Mouse (Mus musculus) liver, adult (tissue): ENCODE results near the gene Tuba8.

ENCODE experiments used
- GATA4 ChIP-seq: IDR thresholded peaks from 2 replicates; pipeline ENCODE4 v1.6.1; 2014; ENCODE audit warnings: mild to moderate bottlenecking, low read length; ENCODE audit not compliant: insufficient replicate concordance

Tuba8 gene

DNA sequence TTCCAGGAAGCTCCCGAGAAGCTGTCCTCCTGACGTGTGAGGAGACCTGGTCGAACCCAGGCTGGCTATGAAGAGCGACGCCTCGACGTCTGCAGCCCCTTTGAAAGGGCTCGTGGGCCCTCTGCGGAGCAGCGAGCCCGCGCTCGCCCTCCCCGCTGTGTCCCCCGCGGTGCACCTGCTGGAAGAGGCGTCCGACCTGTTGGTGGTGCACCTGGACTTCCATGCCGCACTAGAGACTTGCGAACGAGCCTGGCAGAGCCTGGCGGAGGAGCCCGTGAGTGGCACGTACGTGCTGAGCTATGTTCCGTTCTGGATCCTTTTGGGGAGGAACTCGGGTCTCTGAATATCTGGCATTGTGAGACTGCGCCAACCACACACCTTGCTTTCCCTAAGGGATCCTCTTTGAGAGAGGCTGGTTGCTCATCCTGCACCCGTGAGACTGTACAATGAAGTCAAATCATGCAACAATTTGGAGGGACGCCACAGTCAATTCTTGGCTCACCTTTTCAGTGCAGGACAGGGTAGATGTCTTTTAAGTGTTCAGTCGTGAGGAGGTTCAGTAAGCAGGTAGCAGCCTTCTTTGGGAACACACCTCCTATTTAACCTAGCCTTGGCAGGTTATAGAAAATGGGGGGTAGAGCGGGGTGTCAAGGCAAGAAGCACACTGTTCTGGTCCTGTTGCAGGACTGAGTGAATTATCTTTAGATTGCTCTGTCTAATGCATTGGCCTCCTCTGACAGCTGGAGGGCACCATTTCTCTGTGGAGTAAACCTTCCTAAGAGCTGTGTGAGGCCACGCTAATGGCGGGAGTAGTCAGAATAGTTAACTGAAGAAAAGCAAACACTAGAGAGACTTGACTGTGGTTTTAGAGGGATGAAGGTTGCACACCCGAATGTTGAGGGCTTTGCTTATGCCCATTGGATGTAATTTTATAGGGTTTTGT is 26.0 kb upstream of the Tuba8 start:
- no peak for TF ChIP-seq GATA4

DNA sequence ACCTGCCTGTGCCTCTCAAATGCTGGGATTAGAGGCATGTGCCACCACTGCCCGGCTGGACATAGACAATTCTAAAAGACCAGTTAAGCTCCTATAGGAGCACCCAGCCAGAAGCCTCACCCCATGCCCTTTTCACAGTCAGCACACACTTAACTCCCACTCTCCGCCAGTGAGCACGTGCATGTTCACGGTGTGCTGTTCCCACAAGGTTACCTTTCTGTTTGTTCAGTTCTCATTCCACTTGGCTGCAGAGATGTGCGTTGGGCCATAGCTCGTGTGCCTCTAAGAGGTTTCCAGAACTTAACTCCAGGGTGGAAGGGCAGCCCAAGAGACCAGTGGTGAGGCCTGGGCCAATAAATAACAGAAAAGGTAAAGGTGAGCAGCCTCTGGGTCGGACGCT is 25.3 kb upstream of the Tuba8 start:
- no peak for TF ChIP-seq GATA4

DNA sequence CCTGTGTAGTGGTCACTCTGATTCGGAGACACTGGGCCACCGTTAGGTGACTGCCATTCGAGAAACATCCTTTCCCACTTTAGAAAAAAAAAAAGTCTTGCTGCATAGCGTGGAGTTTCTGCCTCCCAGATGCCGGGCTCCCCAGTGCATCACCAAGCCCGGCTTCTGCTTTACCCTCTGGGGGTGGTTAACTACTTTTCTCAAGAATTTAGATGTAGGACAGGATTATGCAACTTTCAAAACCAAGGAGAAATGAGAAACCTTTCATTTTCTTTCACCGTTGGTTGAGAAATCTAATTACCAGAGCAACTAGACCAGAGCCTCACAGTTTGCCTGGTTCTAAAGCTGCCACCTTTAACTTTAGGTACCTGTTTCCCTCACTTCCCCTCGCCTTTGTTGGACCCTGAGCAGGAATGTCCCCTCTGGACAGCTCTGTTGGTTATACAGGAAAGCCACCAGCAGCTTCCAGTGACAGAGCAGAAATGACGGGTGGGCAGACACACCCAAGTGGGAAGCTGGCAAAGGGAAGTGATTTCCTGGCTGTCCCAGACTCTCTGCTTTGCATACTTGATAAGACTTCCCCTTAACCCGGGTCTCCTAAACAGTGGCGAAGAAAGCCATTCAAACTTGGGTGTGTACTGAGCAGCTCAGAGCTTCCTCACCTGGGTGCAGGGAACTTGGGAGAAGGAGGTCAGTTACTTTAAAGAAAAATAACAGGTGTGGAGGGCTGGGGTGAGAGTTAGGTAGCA is 19.1 kb upstream of the Tuba8 start:
- no peak for TF ChIP-seq GATA4

DNA sequence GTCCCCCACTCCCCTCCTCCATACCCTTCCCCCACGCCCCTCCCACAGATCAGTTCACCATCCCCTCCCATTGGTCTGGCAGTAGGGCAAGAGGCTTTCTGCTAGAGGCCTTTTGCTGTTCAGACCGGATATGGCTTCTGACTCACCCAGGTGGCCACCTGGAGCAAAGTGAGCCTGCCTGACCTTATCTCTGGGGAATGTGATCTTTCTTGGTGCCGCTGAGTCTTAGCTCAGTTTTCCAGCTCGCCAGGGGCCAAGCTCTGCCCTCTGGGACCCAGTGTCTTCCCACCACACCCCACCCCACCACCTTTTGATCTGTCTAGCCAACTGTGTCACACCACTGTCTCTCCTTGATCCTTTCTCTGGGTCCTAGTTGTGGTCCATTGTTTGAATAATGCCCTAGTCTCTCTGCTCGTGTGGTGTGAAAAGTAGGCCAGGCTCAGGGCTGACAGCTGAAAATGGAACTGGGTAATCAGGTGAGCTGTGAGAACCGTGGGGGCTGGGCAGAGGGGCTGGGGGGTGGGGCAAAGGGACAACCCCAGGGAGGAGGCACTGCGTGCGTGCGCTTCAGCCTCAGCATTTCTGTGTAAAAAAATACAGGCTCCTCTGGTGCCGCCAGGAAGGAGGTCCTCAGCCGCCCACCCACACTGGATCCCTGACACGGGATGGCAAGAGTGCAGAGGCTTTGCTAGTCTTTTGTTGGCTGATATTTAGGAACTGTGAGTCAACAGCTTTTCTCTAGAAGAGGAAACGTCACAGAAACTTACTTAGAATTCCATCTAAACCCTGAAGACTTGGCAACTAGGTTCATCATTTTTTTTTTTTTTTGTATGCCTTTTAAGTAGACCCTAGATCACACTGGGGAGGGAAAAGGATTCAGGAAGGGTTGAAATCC is 16.2 kb upstream of the Tuba8 start:
- TF ChIP-seq GATA4, result no peak

DNA sequence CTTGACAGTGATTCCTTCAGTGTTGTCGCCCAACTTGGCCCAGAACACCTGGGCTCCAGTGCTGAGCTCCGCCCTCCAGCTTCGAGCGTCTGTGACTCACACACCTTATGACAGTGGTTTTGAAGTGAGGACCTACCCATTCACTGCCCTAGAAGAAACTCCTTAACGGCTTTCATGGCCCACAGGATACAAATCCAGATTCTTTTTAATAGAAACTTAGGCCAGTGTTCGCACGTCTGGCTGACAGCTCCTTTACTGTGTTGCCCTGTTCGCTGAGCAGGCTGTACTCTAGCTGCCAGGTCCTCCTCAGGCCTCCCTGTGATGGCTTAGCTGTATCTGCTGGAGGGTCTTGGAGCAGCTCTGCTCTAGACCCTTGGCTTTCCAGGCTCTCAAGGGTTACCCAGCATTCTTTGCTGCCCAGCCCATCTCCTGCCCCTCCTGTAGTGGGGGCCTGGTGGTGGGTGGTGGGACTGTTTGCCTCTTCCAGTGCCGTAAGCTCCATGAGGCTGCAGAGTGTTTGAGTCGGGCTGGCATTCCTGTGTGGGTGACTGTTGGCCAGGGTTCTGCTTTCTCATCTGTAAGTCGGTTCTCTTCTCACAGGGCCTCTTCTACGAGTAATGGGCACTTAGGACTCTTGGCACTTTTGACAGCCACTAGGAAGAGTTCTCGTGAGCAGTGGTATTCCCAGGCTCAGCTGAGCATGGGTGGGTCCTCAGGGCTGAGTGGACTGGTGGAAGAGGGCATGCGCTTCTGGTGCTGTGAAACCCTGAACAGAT is 15.4 kb upstream of the Tuba8 start:
- no peak for TF ChIP-seq GATA4

DNA sequence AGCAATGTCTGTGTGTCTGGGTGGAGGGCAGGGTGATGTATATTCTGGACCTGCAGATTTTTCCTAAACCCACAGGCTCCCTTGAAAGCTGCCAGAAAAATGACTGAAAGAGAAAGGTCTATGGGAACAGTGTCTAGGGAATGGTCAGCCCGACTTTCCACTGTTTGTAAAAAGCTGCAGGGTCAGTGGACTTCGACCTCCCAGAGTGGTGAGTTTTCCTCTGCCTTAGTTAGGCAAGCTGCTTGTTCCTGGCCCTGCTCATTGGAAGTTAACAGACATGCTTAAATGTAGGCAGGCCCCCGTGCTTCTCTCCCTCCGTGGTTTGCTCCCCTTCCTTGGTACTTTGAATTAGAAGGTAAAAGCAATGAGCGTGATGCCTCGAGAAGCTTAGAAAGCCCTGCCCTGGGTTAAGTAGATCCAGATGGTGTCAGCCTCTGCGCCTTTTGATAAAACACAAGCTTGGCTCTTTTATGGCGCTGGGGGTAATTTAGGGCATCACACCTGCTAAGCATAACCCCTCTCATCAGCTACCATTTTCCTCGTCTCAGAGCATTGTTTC is 12.6 kb upstream of the Tuba8 start:
- no peak for TF ChIP-seq GATA4

DNA sequence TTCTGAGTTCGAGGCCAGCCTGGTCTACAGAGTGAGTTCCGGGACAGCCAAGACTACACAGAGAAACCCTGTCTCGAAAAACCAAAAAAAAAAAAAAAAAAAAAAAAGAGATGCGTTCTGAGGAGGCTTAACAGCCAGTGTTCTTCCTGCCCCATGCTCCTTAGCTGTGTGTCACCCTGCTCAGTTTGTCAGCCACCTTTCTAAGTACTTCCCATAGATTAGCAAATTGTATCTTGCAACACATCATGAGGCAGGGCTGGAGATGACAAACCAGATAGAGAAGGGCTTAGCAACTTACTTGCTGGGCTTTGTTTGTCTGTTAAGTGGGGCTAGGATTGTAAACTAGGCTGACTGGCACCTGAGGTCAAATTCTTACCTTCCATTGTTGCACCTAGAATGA is 10.0 kb upstream of the Tuba8 start:
- TF ChIP-seq GATA4, result no peak

DNA sequence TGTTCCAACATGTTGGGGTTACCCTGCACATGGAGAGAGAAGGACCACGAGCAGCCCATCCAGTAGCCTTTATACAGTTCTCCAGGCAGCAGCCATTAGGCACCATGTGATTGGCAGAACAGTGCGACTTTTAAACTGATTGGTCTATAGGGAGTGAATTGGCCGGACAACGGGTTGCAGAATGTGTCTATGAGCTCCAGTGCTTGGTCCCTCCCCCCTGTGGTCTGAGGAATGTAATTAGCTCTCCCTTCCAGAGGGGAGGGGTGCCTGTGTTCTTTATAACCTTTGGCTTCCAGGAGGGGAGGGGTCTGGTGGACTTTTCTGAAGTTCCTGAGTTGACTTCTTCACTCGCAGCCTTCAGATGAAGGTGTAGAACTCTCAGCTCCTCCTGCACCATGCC is 8.5 kb upstream of the Tuba8 start:
- TF ChIP-seq GATA4, result no peak

DNA sequence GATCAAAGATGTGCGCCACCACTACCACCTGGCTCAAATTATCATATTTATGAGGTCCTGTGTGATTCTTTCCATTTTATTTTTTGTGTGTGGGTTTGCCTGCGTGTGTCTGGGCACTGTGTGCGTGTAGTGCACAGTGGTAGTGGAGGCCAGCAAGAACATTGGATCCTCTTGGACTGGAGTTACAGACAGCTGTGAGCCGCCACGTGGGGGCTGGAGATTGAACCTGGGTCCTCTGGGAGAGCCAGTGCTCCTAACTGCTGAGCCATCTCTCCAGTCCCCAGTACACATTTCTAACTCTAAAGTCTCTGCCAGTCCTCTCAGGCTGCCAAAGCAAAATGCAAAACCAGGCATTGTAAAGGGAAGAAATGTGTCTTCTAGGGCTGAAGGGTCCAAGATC is 4.0 kb upstream of the Tuba8 start:
- TF ChIP-seq GATA4, result no peak

DNA sequence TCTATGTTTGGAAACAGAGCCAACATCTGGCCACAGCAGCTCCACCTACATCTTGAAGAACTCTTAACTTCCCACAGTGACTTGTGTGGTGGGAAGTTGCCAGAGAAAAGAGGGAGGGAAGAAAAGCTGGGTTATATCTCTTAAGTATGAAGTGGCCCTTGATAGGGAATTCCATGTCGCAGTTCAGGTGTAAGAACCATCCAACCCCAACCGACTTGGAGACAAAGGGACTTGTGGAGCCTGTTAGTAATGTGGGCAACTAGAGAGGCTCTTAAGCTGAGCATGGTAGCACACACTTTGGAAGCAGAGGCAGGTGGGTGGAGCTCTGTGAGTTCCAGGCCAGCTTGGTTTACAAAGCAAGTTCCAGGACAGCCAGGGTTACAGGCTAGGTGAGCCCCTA is 912 bp upstream of the Tuba8 start:
- TF ChIP-seq GATA4, result no peak

DNA sequence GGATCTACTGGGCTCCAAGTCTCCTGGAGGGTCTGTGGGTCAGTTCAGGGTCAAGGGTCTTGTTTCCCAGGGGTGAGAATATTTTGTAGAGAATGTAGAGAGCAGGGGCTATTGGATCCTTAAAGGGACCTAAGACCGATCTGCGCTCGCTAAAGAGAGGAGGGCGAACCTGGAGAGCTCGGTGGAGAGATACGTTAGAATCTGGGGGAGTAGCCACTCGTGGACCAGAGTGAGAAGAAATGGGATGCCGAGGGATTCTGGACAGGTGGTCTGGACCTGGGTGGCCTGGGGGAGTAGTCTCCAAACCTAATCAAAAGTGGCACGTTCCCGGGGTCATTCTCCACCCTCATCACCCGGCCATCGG is 412 bp downstream of the Tuba8 start:
- no peak for TF ChIP-seq GATA4

DNA sequence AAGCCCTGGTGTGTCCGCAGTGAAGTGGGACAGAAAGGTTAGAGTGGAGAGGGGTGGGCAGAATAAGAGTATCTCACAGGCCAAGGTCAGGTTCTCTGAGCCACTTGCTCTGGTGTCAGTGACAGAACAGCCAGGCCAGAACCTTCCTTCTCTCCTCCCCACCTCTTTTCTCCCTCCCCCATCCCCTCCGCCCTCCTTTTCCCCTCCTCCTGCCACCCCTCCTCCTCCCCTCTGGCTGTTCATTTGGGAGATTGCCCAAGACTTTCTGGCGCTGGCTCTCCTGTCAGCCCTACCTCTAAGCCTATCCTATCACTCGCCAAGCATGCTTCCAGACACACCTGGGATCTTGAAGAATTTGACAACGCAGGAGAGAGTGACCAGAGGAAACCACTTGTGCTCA is 1.2 kb downstream of the Tuba8 start:
- no peak for TF ChIP-seq GATA4

DNA sequence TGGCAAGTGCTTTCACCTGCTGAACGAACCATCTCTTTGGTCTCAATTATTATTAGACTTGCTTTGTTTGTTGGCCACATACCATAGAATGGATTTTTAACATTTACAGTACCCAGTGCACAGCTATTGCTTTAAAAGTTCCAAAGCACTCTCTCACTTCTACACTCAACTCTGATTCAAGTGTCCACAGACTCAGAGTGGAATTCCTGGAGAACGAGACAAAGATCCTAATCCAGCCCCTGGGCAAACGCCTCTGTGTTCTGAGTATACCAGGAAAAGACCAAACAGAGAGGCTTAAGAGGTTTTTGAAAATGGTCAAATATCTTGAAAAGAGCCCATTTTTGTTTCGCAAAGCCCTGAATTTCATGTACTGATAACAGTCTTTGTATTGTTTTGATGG is 2.5 kb downstream of the Tuba8 start:
- no peak for TF ChIP-seq GATA4

DNA sequence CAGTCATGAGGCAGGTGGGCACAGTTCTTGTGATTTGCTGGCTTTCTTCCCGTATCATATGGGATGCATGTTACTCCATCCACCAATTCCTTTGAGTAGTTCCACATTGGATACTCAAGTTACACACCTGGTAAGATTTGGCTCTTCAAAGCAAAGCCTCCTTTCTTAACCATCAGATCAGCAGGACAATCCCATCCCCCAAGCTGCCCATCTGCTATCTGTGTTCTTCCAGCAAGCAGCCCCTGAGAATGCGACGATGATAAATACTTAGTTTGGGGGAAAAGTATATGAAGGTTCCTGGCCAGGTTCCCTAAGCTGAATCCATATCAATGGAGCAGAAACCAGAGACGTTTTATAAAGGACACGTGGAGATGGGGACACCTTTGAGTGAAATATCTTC is 3.7 kb downstream of the Tuba8 start:
- no peak for TF ChIP-seq GATA4
